Mouse (Mus musculus) bone marrow macrophage, adult 2 months (primary cell): ENCODE data around the gene Tsga10ip. TPM values are rescaled to one million over a fixed set of nuclear protein-coding genes. Genes with fewer than 3 reads are reported as not detected.
A peak's percentile ranks its signal among the peaks of the same experiment; 100 is the strongest.
"Not testable (repeated sequence)": the region's sequence is repeated elsewhere in the genome, so short reads cannot be mapped to it uniquely, and the experiment has no call there.

Experiments used
- H3K27ac ChIP-seq: 2 replicates; pipeline ENCODE4 v1.5.1; 2012; ENCODE audit warnings: low read depth, low read length; ENCODE audit not compliant: insufficient read depth
- H3K4me1 ChIP-seq: 2 replicates; pipeline ENCODE4 v1.6.1; 2012; ENCODE audit warnings: low read length; ENCODE audit not compliant: control insufficient read depth, insufficient read depth
- H3K4me3 ChIP-seq: 2 replicates; pipeline ENCODE4 v1.5.1; 2012; ENCODE audit warnings: mild to moderate bottlenecking, low read length, moderate library complexity; ENCODE audit not compliant: insufficient read depth
- CTCF ChIP-seq: IDR thresholded peaks from 2 replicates; pipeline ENCODE4 v1.5.1; 2012; ENCODE audit warnings: low read depth, mild to moderate bottlenecking, low read length, moderate library complexity
- POLR2A ChIP-seq: IDR thresholded peaks from 2 replicates; pipeline ENCODE4 v1.6.1; 2012; ENCODE audit warnings: mild to moderate bottlenecking, low read depth, low read length, borderline replicate concordance
- polyA plus RNA-seq: library from polyadenylated mRNA; stranded (reverse); fragments of >200 nt; gene quantifications from 2 replicates; pipeline ENCODE4 v1.2.4, GENCODE M21; 2012; ENCODE audit not compliant: missing spikeins, insufficient read depth, insufficient read length

The Tsga10ip gene
- polyA plus RNA-seq, 1 experiment, result not detected

GRCm38 (mm10) chr19:5414534-5414957, 12.2 kb upstream of the Tsga10ip start:
- no peak for TF ChIP-seq POLR2A
- TF ChIP-seq CTCF, result no peak
- Histone ChIP-seq H3K4me1 (peaks cover 10% of the 10 kb centered on the region), H3K27ac (no peak overlapping the region), H3K4me3 (no peak overlapping the region)

GRCm38 (mm10) chr19:5413840-5414239, 11.5 kb upstream of the Tsga10ip start:
- TF ChIP-seq POLR2A (no peak), CTCF (no peak)
- no peak overlapping the region for H3K27ac ChIP-seq
- peaks cover 16% of the 10 kb centered on the region for H3K4me1 ChIP-seq
- H3K4me3 ChIP-seq, result no peak overlapping the region

GRCm38 (mm10) chr19:5411961-5412360, 9.6 kb upstream of the Tsga10ip start:
- Histone ChIP-seq H3K4me1 (peaks cover 28% of the 10 kb centered on the region), H3K27ac (no peak overlapping the region), H3K4me3 (no peak overlapping the region)
- TF ChIP-seq CTCF (no peak), POLR2A (no peak)

GRCm38 (mm10) chr19:5410641-5411040, 8.3 kb upstream of the Tsga10ip start:
- TF ChIP-seq POLR2A (no peak), CTCF (no peak)
- H3K4me1 ChIP-seq, result peaks cover 32% of the 10 kb centered on the region
- no peak overlapping the region for H3K4me3 ChIP-seq
- H3K27ac ChIP-seq, result no peak overlapping the region

- TF ChIP-seq POLR2A (no peak), CTCF (no peak)
- H3K4me3 ChIP-seq, result peak overlapping the region; percentile 26
- H3K4me1 ChIP-seq, result peaks cover 32% of the 10 kb centered on the region
- peak overlapping the region; percentile 95 for H3K27ac ChIP-seq
These were observed 6.7 kb upstream of the Tsga10ip start for GRCm38 (mm10) chr19:5409068-5409467.

GRCm38 (mm10) chr19:5408057-5409001, 6.0 kb upstream of the Tsga10ip start:
- TF ChIP-seq CTCF (no peak), POLR2A (no peak)
- Histone ChIP-seq H3K4me3 (peak overlapping the region; percentile 71), H3K4me1 (peaks cover 32% of the 10 kb centered on the region), H3K27ac (peak overlapping the region; percentile 95)

GRCm38 (mm10) chr19:5407133-5407532, 4.8 kb upstream of the Tsga10ip start:
- peak; percentile 55; the same call in 1 of the 2 replicates for TF ChIP-seq CTCF
- no peak for TF ChIP-seq POLR2A
- Histone ChIP-seq H3K4me3 (peak overlapping the region; percentile 71), H3K4me1 (peaks cover 32% of the 10 kb centered on the region), H3K27ac (peak overlapping the region; percentile 95)

- H3K4me3 ChIP-seq, result peak overlapping the region; percentile 71
- H3K27ac ChIP-seq, result peak overlapping the region; percentile 95
- H3K4me1 ChIP-seq, result peaks cover 36% of the 10 kb centered on the region
These were observed 4.3 kb upstream of the Tsga10ip start for GRCm38 (mm10) chr19:5406531-5407126.

- H3K4me3 ChIP-seq, result peak overlapping the region; percentile 59
- H3K27ac ChIP-seq, result peak overlapping the region; percentile 52
- H3K4me1 ChIP-seq, result peaks cover 38% of the 10 kb centered on the region
- TF ChIP-seq POLR2A (no peak), CTCF (no peak)
These were observed 3.6 kb upstream of the Tsga10ip start for GRCm38 (mm10) chr19:5405924-5406323.

GRCm38 (mm10) chr19:5401073-5401472, 1.3 kb downstream of the Tsga10ip start:
- not testable (repeated sequence) for H3K4me3 ChIP-seq, H3K4me1 ChIP-seq, H3K27ac ChIP-seq
